Mouse (Mus musculus): ENCODE data around the gene Ltbr. TPM values are rescaled to one million over a fixed set of nuclear protein-coding genes. Genes with fewer than 3 reads are reported as not detected.

Ltbr gene
- total and polyA plus RNA-seq, 3 experiments = not detected

- Histone ChIP-seq H3K79me2 (replicated peaks; ENCODE audit: control insufficient read depth, extremely low read depth, insufficient read depth, poor library complexity, severe bottlenecking) (no peaks in the 10 kb centered on the region), H3K4me3 (replicated peaks in 1 of 3; ENCODE audit: low read depth in 2 of 3, low read length in 2 of 3, poor library complexity in 1 of 3) (no peak overlapping the region), H3K4me1 (ENCODE audit: control insufficient read depth in 1 of 2, insufficient read depth in 2 of 2) (no peaks in the 10 kb centered on the region), H3K4me2 (ENCODE audit: insufficient read depth, low read depth, poor library complexity, severe bottlenecking) (no peak overlapping the region), H3K27ac (ENCODE audit: insufficient read depth, low read depth) (no peak overlapping the region), H3K9ac (ENCODE audit: insufficient read depth, low read depth) (no peak overlapping the region), H3K27me3 (replicated peaks) (peaks cover 92% of the 10 kb centered on the region), H3K9me3 (replicated peaks; ENCODE audit: low read length) (no peaks in the 10 kb centered on the region), H3K36me3 (replicated peaks in 1 of 2; ENCODE audit: control insufficient read depth in 1 of 2, insufficient read depth in 1 of 2, low read length in 1 of 2) (no peaks in the 10 kb centered on the region)
- in situ Hi-C loops (cut with MboI; ENCODE audit: low pct_ligation_motif_present, low pct_unique_long_range_greater_than_20kb, low sequenced_read_pairs) (no loop called here), dilution Hi-C loops (cut with MboI; ENCODE audit: extremely low pct_ligation_motif_present, extremely low pct_unique_long_range_greater_than_20kb, low sequenced_read_pairs) (no loop called here)
- no peak for DNase-seq (ENCODE audit: extremely low read depth)
- no peak for TF ChIP-seq RCOR1 (conservative IDR thresholded peaks at IDR 0.05; ENCODE audit: low read depth, low read length)
- TF ChIP-seq NRF1 (IDR thresholded peaks at IDR 0.05; ENCODE audit: low read depth, low read length) = no peak
- TF ChIP-seq USF1 (IDR thresholded peaks at IDR 0.05; ENCODE audit: low read depth, low read length) = no peak
- TF ChIP-seq MAFK (IDR thresholded peaks at IDR 0.05; ENCODE audit: insufficient replicate concordance, low read length) = no peak
- no peak for TF ChIP-seq IRF4 (IDR thresholded peaks at IDR 0.05; ENCODE audit: low read depth, low read length)
- no peak for TF ChIP-seq SMC3 (IDR thresholded peaks at IDR 0.05; ENCODE audit: low read depth, low read length)
- TF ChIP-seq MEF2A (IDR thresholded peaks at IDR 0.05; ENCODE audit: borderline replicate concordance, low read depth, low read length) = no peak
- TF ChIP-seq CHD1 (IDR thresholded peaks at IDR 0.05; ENCODE audit: low read depth, low read length) = no peak
- no peak for TF ChIP-seq SIN3A (IDR thresholded peaks at IDR 0.05; ENCODE audit: low read length)
Observed at GRCm38 (mm10) chr6:125340244-125340643, 26.6 kb upstream of the Ltbr start.

GRCm38 (mm10) chr6:125338791-125339660 lies 25.3 kb upstream of the Ltbr start:
- Histone ChIP-seq H3K9ac (ENCODE audit: insufficient read depth, low read depth) (no peak overlapping the region), H3K4me2 (ENCODE audit: insufficient read depth, low read depth, poor library complexity, severe bottlenecking) (no peak overlapping the region), H3K79me2 (replicated peaks; ENCODE audit: control insufficient read depth, extremely low read depth, insufficient read depth, poor library complexity, severe bottlenecking) (no peaks in the 10 kb centered on the region), H3K9me3 (replicated peaks; ENCODE audit: low read length) (no peaks in the 10 kb centered on the region), H3K27me3 (replicated peaks) (peaks cover 89% of the 10 kb centered on the region), H3K36me3 (replicated peaks in 1 of 2; ENCODE audit: control insufficient read depth in 1 of 2, insufficient read depth in 1 of 2, low read length in 1 of 2) (no peaks in the 10 kb centered on the region), H3K4me3 (replicated peaks in 1 of 3; ENCODE audit: low read depth in 2 of 3, low read length in 2 of 3, poor library complexity in 1 of 3) (no peak overlapping the region), H3K4me1 (ENCODE audit: control insufficient read depth in 1 of 2, insufficient read depth in 2 of 2) (no peaks in the 10 kb centered on the region), H3K27ac (ENCODE audit: insufficient read depth, low read depth) (no peak overlapping the region)
- TF ChIP-seq MAZ (IDR thresholded peaks at IDR 0.05; ENCODE audit: low read depth, low read length) (no peak), EP300 (IDR thresholded peaks at IDR 0.05; ENCODE audit: low read length) (no peak), GABPA (IDR thresholded peaks at IDR 0.05; ENCODE audit: insufficient replicate concordance, low read depth, low read length) (no peak), E2F4 (IDR thresholded peaks at IDR 0.05; ENCODE audit: insufficient replicate concordance, low read depth, low read length) (no peak)
- dilution Hi-C loops (cut with MboI; ENCODE audit: extremely low pct_ligation_motif_present, extremely low pct_unique_long_range_greater_than_20kb, low sequenced_read_pairs) (no loop called here), in situ Hi-C loops (cut with MboI; ENCODE audit: low pct_ligation_motif_present, low pct_unique_long_range_greater_than_20kb, low sequenced_read_pairs) (no loop called here)
- DNase-seq (ENCODE audit: extremely low read depth) = no peak

Measured in CH12.LX (cell line).